Mouse (Mus musculus) myocyte (in vitro differentiated cells): ENCODE measurements around the gene Rab30.

Experiments used
- E2F4 ChIP-seq: IDR thresholded peaks from one replicate; pipeline ENCODE4 v1.6.1; 2011; ENCODE audit warnings: mild to moderate bottlenecking, control low read depth, moderate library complexity; ENCODE audit not compliant: insufficient read depth
- MAX ChIP-seq: IDR thresholded peaks from one replicate; pipeline ENCODE4 v1.6.1; 2011; ENCODE audit warnings: low read depth, mild to moderate bottlenecking, control low read depth
- MYOD1 ChIP-seq, 3 experiments: IDR thresholded peaks; one replicate each; pipeline ENCODE4 v1.6.1; 2011; ENCODE audit warnings: control low read depth in 2 of 3, low read depth in 2 of 3, mild to moderate bottlenecking in 2 of 3, moderate library complexity in 1 of 3; ENCODE audit not compliant: insufficient read length in 2 of 3, control insufficient read depth in 1 of 3
- MYOG ChIP-seq, 3 experiments: IDR thresholded peaks; one replicate each; pipeline ENCODE4 v1.6.1; 2011; ENCODE audit warnings: control low read depth in 2 of 3, low read depth in 2 of 3, mild to moderate bottlenecking in 2 of 3; ENCODE audit not compliant: insufficient read length in 2 of 3, control insufficient read depth in 1 of 3, insufficient read depth in 1 of 3
- POLR2A ChIP-seq: IDR thresholded peaks from one replicate; pipeline ENCODE4 v1.6.1; 2011; ENCODE audit warnings: low read depth, mild to moderate bottlenecking, control low read depth, moderate library complexity; ENCODE audit not compliant: insufficient read length
- REST ChIP-seq: IDR thresholded peaks from one replicate; pipeline ENCODE4 v1.6.1; 2011; ENCODE audit warnings: mild to moderate bottlenecking, control low read depth, moderate library complexity; ENCODE audit not compliant: insufficient read depth, insufficient read length
- TCF12 ChIP-seq: IDR thresholded peaks from one replicate; pipeline ENCODE4 v1.6.1; 2011; ENCODE audit warnings: mild to moderate bottlenecking, control low read depth; ENCODE audit not compliant: poor library complexity, insufficient read depth, severe bottlenecking
- USF1 ChIP-seq: IDR thresholded peaks from one replicate; pipeline ENCODE4 v1.6.1; 2011; ENCODE audit warnings: low read depth, mild to moderate bottlenecking, control low read depth, moderate library complexity

GRCm38 (mm10) chr7:92826248-92826647 is 84.8 kb downstream of the Rab30 start:
- TF ChIP-seq E2F4: no peak
- TF ChIP-seq TCF12: no peak
- TF ChIP-seq POLR2A: no peak
- no peak for TF ChIP-seq MYOD1 (IDR thresholded peaks at IDR 0.05; ENCODE audit: control insufficient read depth in 1 of 3, insufficient read length in 2 of 3, low read depth in 2 of 3)
- TF ChIP-seq MYOG (IDR thresholded peaks at IDR 0.05; ENCODE audit: control insufficient read depth in 1 of 3, insufficient read depth in 1 of 3, insufficient read length in 2 of 3, low read depth in 2 of 3): no peak
- TF ChIP-seq MAX: no peak
- TF ChIP-seq REST: no peak
- no peak for TF ChIP-seq USF1
